Mouse (Mus musculus) cerebellum, adult (tissue): ENCODE measurements around the gene Ppargc1a.

Experiments
- ATAC-seq: cut with Nextera tagmentation; 2 replicates; pipeline ENCODE4 v1.9.2; 2017; ENCODE audit warnings: mild to moderate bottlenecking, moderate library complexity, mixed read lengths; ENCODE audit not compliant: insufficient number of reproducible peaks, low FRiP score, low TSS enrichment

Ppargc1a gene

GRCm38 (mm10) chr5:51432532-51432931 is 135.0 kb downstream of the Ppargc1a start:
- no peak for ATAC-seq

GRCm38 (mm10) chr5:51432031-51432430 is 135.5 kb downstream of the Ppargc1a start:
- ATAC-seq = no peak

- no peak for ATAC-seq
These were observed 141.1 kb downstream of the Ppargc1a start for GRCm38 (mm10) chr5:51426406-51426805.

- no peak for ATAC-seq
These were observed 151.1 kb downstream of the Ppargc1a start for GRCm38 (mm10) chr5:51416377-51416776.

- ATAC-seq = no peak
These were observed 152.1 kb downstream of the Ppargc1a start for GRCm38 (mm10) chr5:51415456-51415855.

GRCm38 (mm10) chr5:51412303-51413117 is 155.0 kb downstream of the Ppargc1a start:
- ATAC-seq = no peak

- no peak for ATAC-seq
These were observed 157.5 kb downstream of the Ppargc1a start for GRCm38 (mm10) chr5:51410006-51410405.

GRCm38 (mm10) chr5:51406406-51406805 is 161.1 kb downstream of the Ppargc1a start:
- no peak for ATAC-seq
